Mouse (Mus musculus) neutrophil, adult 83 days (primary cell): ENCODE data around the gene Cacng3. TPM values are rescaled to one million over a fixed set of nuclear protein-coding genes. Genes with fewer than 3 reads are reported as not detected.

Source experiments
- total RNA-seq, 2 experiments: library from RNA; stranded (reverse); gene quantifications; one replicate each; pipeline ENCODE4 v1.2.4; 2023

The Cacng3 gene
- total RNA-seq = not detected

DNA sequence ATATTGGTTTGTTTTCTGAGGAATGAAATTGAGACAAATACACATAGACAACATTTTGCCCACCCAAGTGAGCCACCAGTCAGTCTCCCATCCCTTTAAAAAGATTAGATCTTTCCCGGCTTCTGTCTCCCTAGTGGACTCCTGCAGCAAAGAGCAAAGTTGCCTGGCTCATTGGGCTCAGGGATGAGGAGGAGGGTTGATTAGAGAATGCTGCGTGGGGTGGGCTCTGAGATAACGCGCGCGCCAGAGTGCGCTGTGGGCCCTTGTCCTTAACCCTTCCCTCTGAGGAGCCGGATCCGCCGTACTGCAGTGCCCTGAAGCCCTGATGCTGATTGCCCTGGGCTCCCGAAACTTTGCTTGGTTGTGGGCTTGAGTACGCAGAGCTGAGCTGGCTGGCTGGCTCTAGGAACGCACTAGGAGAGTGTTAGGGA, at the start of gene Cacng3:
TSS of gene Cacng3 (plus strand) at position 51 of the 431 bp plus-strand sequence.

